Mouse (Mus musculus): ENCODE data around the gene Dnajc16. TPM values are rescaled to one million over a fixed set of nuclear protein-coding genes. Genes with fewer than 3 reads are reported as not detected.

Dnajc16 gene
- polyA plus RNA-seq, 1 experiment from 2014 or later: 4.6 TPM

DNA sequence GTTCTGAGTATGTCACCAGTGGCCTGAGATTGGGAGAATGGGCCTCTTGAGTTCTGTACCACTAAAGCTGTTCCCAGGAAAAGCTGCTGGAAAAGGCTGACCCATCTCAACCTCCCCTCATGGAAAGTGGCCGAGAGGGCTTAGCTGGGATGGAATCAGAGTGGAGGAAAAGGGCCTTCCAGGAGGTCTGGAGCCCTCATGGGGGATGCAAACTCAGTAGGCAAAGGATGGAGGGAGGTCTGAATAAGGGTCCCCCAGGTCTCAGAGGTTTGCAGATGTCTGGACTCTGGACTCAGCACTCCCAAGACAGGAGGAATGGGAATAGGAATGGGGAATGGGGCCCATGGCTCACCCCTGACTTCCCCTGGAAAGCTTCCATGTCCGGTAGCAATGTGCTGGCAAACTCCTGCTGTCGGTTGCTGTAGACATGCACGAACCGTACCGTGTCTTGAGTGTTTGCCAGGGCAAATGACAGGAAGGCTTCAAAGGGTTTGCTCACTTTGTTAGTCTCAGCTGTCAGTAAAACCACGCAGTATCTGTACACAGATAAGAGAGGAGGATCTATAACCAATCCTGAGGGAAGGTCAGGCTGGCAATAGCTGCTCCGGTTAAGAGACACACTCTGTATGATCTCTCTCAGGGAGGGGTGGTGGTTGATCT, 21.1 kb downstream of the Dnajc16 start:
- Histone ChIP-seq H3K27ac (no peak overlapping the region), H3K27me3 (ENCODE audit: low read depth, poor library complexity, severe bottlenecking) (no peaks in the 10 kb centered on the region), H3K36me3 (peaks cover 97% of the 10 kb centered on the region), H3K4me3 (no peak overlapping the region), H3K4me1 (no peaks in the 10 kb centered on the region), H3K9me3 (replicated peaks) (no peaks in the 10 kb centered on the region)
- WGBS: 93% methylated on average over 8 of the region's 8 CpGs
- DNase-seq (ENCODE audit: low spot score): no peak

DNA sequence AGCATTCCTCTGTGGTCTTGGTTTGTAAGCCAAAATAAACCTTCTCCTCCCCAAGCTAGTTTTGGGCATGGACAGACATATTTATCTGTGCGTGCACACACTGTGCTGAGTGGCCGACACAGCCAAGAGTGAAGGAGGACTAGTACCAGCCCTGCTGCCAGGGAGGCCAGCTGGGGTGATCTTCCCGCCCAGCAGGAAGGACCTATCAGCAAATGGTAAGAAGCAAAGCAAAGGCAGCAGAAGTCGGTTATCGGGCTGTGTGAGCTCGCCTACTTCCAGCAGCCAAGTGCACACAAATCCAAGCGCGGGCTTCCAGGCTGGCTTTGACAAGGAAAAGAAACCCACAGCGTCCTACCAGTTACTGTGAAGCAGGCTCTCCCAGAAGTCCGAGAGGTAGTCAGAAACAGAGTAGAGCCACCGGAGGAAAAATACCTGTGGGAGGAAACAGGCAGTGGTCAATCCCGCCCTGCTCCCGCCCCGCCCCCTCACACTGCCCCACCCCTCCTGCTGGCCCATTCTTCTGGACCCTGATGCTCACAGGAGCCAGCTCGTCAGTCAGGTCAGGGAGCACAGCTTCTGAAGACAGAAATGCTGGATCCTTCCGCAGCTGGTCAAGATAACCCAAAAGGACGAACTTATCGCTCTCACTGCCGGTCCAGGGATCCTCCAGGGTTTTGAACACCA, 23.2 kb downstream of the Dnajc16 start:
- WGBS: 79% methylated on average over 19 of the region's 19 CpGs
- peaks cover 97% of the 10 kb centered on the region for H3K36me3 ChIP-seq
- no peaks in the 10 kb centered on the region for H3K4me1 ChIP-seq
- H3K27ac ChIP-seq: no peak overlapping the region
- DNase-seq (ENCODE audit: low spot score): no peak
- no peaks in the 10 kb centered on the region for H3K27me3 ChIP-seq (ENCODE audit: low read depth, poor library complexity, severe bottlenecking)
- H3K9me3 ChIP-seq (replicated peaks): no peaks in the 10 kb centered on the region
- no peak overlapping the region for H3K4me3 ChIP-seq

DNA sequence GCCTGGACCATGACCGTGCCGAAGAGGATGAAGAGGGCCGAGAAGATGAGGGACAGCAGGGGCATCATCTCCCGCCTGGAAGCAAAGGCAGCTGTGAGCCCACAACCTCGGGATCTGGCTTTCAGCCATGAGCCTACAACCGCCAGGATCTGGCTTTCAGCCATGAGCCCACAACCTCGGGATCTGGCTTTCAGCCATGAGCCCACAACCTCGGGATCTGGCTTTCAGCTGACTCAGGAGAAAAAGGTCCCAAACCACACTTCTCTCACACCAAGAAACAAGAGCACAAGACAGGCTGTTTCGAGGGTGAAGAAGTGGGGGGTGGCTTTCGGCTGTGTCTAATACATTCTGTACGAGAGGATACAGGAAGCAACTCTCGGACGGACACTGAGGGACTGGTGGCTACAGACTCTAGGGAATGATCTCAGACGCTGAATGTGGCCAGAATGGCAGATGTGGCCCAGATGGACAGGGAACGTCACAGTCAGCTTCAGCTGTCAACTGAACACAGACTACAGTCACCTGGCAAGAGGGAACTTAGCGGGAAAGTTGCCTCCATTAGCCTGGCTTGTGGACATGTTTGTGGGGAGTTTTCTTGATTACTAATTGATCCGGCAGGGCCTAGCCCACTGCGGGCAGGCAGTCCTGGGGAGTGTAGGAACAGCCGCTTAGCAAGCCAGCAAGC, 23.9 kb downstream of the Dnajc16 start:
- WGBS: 92% methylated on average over 19 of the region's 19 CpGs
- Histone ChIP-seq H3K27me3 (ENCODE audit: low read depth, poor library complexity, severe bottlenecking) (no peaks in the 10 kb centered on the region), H3K4me3 (no peak overlapping the region), H3K4me1 (no peaks in the 10 kb centered on the region), H3K9me3 (replicated peaks) (no peaks in the 10 kb centered on the region), H3K36me3 (peaks cover 97% of the 10 kb centered on the region), H3K27ac (no peak overlapping the region)
- no peak for DNase-seq (ENCODE audit: low spot score)

DNA sequence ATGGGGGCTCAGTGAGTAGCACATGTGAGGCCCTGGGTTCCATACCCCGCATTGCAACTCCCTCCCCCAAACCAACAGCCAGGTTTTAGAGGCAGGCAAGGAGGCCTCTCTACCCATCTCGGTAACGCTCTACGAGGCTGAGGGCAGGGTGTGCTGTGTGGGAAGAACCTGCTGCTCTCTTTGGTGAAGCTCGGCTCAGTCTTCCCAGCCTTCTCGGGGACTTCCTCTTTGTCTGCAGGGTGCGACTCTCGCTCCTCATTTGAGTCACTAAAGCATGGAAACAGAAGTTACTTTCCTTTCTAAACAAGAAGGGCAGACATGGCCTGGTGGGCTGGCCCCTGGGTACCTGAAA, 24.4 kb downstream of the Dnajc16 start:
- no peak overlapping the region for H3K4me3 ChIP-seq
- 92% methylated on average over 8 of the region's 8 CpGs for WGBS
- H3K27me3 ChIP-seq (ENCODE audit: low read depth, poor library complexity, severe bottlenecking): no peaks in the 10 kb centered on the region
- H3K36me3 ChIP-seq: peaks cover 97% of the 10 kb centered on the region
- no peak for DNase-seq (ENCODE audit: low spot score)
- H3K4me1 ChIP-seq: no peaks in the 10 kb centered on the region
- H3K9me3 ChIP-seq (replicated peaks): no peaks in the 10 kb centered on the region
- no peak overlapping the region for H3K27ac ChIP-seq

DNA sequence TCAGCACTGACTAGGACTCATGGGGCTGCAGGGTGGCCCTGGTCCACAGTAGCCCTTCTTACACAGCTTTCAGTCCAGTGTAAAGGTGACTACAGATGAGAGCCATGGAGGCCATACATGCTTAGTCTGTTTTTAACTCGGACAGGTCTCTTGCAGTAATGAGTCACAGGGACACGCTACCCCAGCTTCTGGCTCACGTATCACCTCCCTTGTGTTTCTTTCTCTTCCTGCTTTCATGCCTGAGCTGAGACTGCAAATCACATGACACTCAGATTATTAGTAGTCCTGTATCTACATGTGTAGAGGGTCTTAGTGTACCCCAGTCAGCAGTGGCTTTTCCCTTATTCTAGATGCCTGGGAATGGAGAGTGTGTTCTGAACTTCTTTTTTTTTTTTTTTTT, 25.7 kb downstream of the Dnajc16 start:
- Histone ChIP-seq H3K36me3 (peaks cover 94% of the 10 kb centered on the region), H3K4me1 (no peaks in the 10 kb centered on the region), H3K27me3 (ENCODE audit: low read depth, poor library complexity, severe bottlenecking) (no peaks in the 10 kb centered on the region), H3K9me3 (replicated peaks) (no peaks in the 10 kb centered on the region), H3K27ac (no peak overlapping the region), H3K4me3 (no peak overlapping the region)
- WGBS: 94% methylated on average over 3 of the region's 3 CpGs
- DNase-seq (ENCODE audit: low spot score): no peak

DNA sequence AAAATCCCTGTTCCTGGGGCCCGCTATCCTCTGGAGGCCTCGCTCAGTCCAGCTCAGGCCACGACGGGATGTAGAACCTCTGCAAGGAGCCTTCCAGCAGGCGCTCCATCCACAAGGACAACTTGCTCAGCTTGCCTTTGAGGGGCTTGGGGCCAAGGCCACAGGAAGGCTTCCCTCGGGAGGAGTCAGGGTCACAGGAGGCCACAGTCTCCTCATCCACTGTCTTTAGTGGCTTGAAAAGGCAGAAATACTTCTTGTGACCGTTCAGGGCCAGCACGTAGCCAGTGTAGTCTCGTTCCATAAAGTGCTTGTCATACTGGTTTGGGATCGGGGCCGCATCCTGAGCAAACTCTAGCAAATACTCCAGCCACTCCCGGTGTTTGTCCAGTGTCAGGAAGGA, 27.3 kb downstream of the Dnajc16 start:
- WGBS: 95% methylated on average over 12 of the region's 12 CpGs
- no peaks in the 10 kb centered on the region for H3K9me3 ChIP-seq (replicated peaks)
- H3K4me3 ChIP-seq: no peak overlapping the region
- H3K36me3 ChIP-seq: peaks cover 78% of the 10 kb centered on the region
- no peaks in the 10 kb centered on the region for H3K27me3 ChIP-seq (ENCODE audit: low read depth, poor library complexity, severe bottlenecking)
- H3K4me1 ChIP-seq: no peaks in the 10 kb centered on the region
- no peak for DNase-seq (ENCODE audit: low spot score)
- no peak overlapping the region for H3K27ac ChIP-seq

DNA sequence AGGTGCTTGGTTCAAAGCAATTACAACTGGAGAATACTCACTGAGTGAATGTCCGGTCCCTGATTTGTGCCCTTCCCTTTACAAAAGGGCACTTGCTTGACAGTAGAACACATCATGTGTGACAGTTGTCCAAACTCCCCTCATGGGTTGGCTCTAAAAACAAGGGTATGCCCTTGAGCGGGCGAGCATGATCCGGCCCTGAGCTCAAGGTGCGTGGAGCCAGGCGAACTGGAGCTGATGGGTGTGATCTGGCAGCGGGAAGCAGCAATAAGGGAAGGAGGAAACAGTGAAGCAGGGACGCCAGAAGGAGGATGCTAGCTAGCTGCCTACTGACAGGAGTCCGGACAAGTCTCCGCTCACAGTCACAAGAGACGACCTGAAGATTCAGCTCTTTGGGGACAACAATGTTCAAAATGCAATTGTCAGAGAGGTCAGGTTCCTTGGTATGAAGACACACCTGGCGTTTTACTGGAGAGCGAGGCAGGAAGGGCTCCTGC, 28.6 kb downstream of the Dnajc16 start:
- no peak overlapping the region for H3K27ac ChIP-seq
- 93% methylated on average over 13 of the region's 13 CpGs for WGBS
- peaks cover 65% of the 10 kb centered on the region for H3K36me3 ChIP-seq
- no peak overlapping the region for H3K4me3 ChIP-seq
- H3K9me3 ChIP-seq (replicated peaks): no peaks in the 10 kb centered on the region
- H3K27me3 ChIP-seq (ENCODE audit: low read depth, poor library complexity, severe bottlenecking): no peaks in the 10 kb centered on the region
- H3K4me1 ChIP-seq: no peaks in the 10 kb centered on the region
- DNase-seq (ENCODE audit: low spot score): no peak

DNA sequence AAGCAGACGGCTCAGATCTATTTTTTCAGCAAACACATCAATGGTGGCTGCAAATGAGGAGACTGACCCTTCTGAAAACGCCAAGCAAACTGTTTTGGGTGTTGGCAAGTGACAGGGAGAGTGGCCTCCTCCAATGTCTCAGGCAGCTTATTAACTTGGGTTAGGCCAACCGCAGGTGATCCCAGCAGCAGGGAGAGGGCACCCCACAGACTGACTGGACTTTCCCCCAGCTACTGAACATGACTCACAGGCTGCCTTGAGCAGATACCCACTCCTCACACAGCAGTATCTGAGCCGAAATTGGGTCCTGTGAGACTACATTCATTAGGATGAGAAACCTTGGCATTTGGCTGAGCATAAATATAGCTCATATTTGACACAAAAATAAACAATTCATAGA, 29.8 kb downstream of the Dnajc16 start:
- no peak overlapping the region for H3K4me3 ChIP-seq
- no peaks in the 10 kb centered on the region for H3K4me1 ChIP-seq
- H3K27ac ChIP-seq: no peak overlapping the region
- no peaks in the 10 kb centered on the region for H3K9me3 ChIP-seq (replicated peaks)
- H3K27me3 ChIP-seq (ENCODE audit: low read depth, poor library complexity, severe bottlenecking): no peaks in the 10 kb centered on the region
- 86% methylated on average over 4 of the region's 4 CpGs for WGBS
- no peak for DNase-seq (ENCODE audit: low spot score)
- peaks cover 53% of the 10 kb centered on the region for H3K36me3 ChIP-seq

DNA sequence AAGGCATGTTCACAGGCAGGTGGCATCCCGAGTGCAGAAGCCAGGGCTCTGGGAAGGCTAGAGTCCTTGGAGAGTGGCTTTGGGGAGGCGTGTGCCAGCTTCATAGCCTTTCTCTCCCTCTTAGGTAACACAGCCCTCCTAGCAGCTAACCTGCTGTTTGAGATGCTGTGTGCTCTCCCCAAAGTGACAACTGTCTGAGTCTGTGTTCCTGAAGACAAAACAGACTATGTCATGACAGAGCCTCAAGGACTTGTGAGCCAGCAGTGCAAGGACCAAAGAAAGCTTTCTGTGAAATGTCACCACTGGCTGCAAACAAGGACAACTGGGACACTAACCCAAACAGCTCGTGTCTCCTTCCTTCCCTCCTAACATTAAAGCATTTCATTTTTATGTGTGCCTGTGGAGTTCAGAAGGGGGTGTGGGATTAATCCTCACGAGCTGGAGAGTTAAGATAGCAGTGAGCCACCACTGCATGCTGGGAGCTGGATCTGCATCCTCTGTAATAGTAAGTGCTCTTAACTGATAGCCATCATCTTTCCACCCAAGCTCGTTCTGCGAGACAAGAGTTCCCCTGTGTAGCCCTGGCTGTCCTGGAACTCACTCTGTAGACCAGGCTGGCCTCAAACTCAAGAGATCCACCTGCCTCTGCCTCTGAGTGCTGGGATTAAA, 31.7 kb downstream of the Dnajc16 start:
- Histone ChIP-seq H3K27me3 (ENCODE audit: low read depth, poor library complexity, severe bottlenecking) (no peaks in the 10 kb centered on the region), H3K36me3 (peaks cover 37% of the 10 kb centered on the region), H3K27ac (no peak overlapping the region), H3K4me1 (no peaks in the 10 kb centered on the region), H3K4me3 (no peak overlapping the region), H3K9me3 (replicated peaks) (no peaks in the 10 kb centered on the region)
- DNase-seq (ENCODE audit: low spot score): no peak
- 77% methylated on average over 6 of the region's 6 CpGs for WGBS

DNA sequence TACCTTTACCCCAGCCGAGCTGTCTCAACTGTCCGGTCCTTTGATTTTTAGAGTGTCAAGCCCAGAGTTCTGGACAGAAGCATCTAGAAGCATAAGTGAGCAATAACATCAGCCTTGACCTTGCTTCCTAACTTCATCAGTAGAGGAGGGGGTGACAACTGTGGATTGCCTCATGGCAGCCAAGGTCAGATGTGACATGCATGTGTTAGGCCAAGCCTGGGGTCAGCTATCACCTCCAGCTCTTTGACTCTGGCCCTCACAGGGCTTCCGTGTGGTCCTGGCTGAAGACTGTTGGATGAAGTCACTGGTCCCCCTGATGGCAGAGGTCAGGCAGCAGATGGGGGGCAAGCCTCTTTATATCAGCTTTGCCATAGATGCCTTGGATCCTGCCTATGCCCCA, 33.6 kb downstream of the Dnajc16 start:
- Histone ChIP-seq H3K9me3 (replicated peaks) (no peaks in the 10 kb centered on the region), H3K36me3 (peaks cover 18% of the 10 kb centered on the region), H3K27me3 (ENCODE audit: low read depth, poor library complexity, severe bottlenecking) (no peaks in the 10 kb centered on the region), H3K27ac (no peak overlapping the region), H3K4me3 (no peak overlapping the region), H3K4me1 (peaks cover 3% of the 10 kb centered on the region)
- 86% methylated on average over 3 of the region's 3 CpGs for WGBS
- no peak for DNase-seq (ENCODE audit: low spot score)

DNA sequence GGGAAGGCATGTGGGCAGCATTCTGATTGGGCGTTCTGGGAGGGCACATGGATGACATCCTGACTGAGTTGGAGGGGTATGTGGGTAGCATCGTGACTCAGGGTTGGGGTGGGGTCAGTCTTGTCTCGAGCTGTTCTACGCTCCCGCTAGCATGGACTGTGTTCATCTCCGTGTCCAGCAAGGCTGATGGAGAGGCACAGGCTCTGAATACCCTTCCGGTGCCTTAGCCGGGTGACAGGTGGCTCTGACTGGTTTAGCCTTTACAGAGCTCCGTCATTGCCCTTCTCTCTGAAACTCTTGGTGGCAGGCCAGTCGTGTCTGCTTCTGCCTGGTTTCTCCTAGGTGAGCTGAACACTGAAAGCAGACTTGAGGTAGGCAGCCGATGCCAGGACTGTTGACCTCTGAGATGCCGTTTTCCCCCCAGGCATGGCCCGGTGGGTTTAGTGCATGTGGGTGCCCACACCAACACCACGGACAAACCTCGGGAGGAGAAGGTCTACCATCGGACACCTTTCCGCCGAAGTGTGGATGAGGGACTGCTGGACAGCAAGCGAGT, 35.3 kb downstream of the Dnajc16 start:
- no peak overlapping the region for H3K4me3 ChIP-seq
- H3K27me3 ChIP-seq (ENCODE audit: low read depth, poor library complexity, severe bottlenecking): no peaks in the 10 kb centered on the region
- no peak for DNase-seq (ENCODE audit: low spot score)
- H3K27ac ChIP-seq: no peak overlapping the region
- peaks cover 6% of the 10 kb centered on the region for H3K4me1 ChIP-seq
- 92% methylated on average over 19 of the region's 19 CpGs for WGBS
- no peaks in the 10 kb centered on the region for H3K9me3 ChIP-seq (replicated peaks)
- H3K36me3 ChIP-seq: peaks cover 2% of the 10 kb centered on the region; the same call in 1 of the 2 replicates

DNA sequence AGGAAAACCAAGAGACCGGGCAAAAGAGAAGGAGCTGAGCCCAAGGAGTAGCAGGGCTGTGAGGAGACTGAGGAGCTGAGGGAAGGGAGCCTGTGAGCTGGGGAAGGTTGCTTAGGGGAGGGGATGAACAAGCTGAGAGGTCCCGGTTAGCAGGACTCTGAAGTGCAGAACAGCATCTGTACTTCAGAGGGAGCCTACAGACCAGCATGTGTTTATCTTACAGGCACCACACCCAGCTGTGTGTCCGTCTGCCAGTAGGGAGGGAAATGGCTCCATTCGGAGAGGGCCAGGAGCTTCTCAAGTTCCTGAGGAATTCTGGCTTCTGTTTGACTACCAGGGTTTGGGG, 38.7 kb downstream of the Dnajc16 start:
- WGBS: 2% methylated on average over 4 of the region's 4 CpGs
- no peaks in the 10 kb centered on the region for H3K36me3 ChIP-seq
- H3K27me3 ChIP-seq (ENCODE audit: low read depth, poor library complexity, severe bottlenecking): peaks cover 2% of the 10 kb centered on the region
- no peak for DNase-seq (ENCODE audit: low spot score)
- H3K9me3 ChIP-seq (replicated peaks): no peaks in the 10 kb centered on the region
- no peak overlapping the region; the same call in 1 of the 2 replicates for H3K27ac ChIP-seq
- H3K4me3 ChIP-seq: no peak overlapping the region
- peaks cover 9% of the 10 kb centered on the region for H3K4me1 ChIP-seq

Measured in limb, embryonic 10.5 days (tissue).